ENCODE assay signal across 9 mouse cellular contexts in the genomic region with DNA sequence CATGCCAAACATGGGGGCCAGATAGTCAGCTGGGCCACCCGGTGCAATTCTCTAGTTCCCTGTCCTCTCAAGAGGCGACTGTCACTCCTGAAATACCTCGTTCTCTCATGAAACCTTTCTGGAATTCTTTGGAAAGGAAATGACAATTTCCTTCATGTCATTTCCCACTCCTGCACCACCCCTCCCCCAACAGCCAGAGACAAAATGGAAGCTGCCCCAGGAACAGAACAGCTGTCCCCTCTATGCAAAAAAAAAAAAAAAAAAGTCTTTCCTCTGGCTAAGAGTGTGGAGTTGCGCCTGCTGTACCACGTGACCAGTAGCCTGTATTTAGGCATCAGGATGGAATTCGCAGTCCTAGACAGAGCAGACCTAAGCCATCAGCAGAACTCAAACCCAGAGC. TPM values are rescaled to one million over a fixed set of nuclear protein-coding genes. Genes with fewer than 3 reads are reported as not detected.
DNase-seq lines count a peak whose midpoint lies in the region; ATAC-seq and TF ChIP-seq lines count a peak whose summit lies in the region.
"Had no signal": no experiment of that assay in that cellular context is flagged by ENCODE, and none has a peak within 500 bp of the region (broad histone marks: within the 10 kb centered on the region; RNA-seq: fewer than 3 reads in every experiment).

No protein-coding gene starts in this region.

- peak; percentile 36; the same call in 1 of the 2 replicates for ATAC-seq in heart, embryonic 14.5 days (ENCODE audit: insufficient number of reproducible peaks, insufficient read depth, low FRiP score, low read depth)
- ATAC-seq in kidney, embryonic 15.5 days (replicated peaks; ENCODE audit: low FRiP score), result no peak
- no peak for ATAC-seq in activated CD4-positive, CD25-positive, alpha-beta regulatory T cell, adult 4 months

- TF ChIP-seq POLR2A in kidney, adult 2 months (IDR thresholded peaks at IDR 0.05; ENCODE audit: low read depth, low read length), result no peak

- no peaks in the 10 kb centered on the region for H3K27me3 ChIP-seq in kidney, adult 2 months (replicated peaks; ENCODE audit: control insufficient read depth, insufficient read depth, low read length)
- H3K27me3 ChIP-seq in heart, embryonic 14.5 days (ENCODE audit: control insufficient read depth, insufficient read depth, low read length), result no peaks in the 10 kb centered on the region
- H3K27me3 ChIP-seq in kidney, embryonic 15.5 days, result no peaks in the 10 kb centered on the region

- no peak overlapping the region for H3K4me2 ChIP-seq in heart, embryonic 14.5 days (ENCODE audit: low read length)
- no peak overlapping the region for H3K4me2 ChIP-seq in kidney, embryonic 15.5 days

- no peaks in the 10 kb centered on the region for H3K36me3 ChIP-seq in kidney, adult 2 months (ENCODE audit: control insufficient read depth, insufficient read depth, low read length)
- H3K36me3 ChIP-seq in heart, embryonic 14.5 days (ENCODE audit: control insufficient read depth, insufficient read depth, low read length), result no peaks in the 10 kb centered on the region
- H3K36me3 ChIP-seq in kidney, embryonic 15.5 days, result no peaks in the 10 kb centered on the region

- H3K27ac ChIP-seq in kidney, adult 2 months (ENCODE audit: insufficient read depth, low read depth, low read length), result peak overlapping the region; percentile 62; the same call in 1 of the 2 replicates
- peak overlapping the region in 1 of 2 experiments; percentile 47; a peak in 2 of 4 replicates for H3K27ac ChIP-seq in heart, embryonic 14.5 days (replicated peaks in 1 of 2; ENCODE audit: control insufficient read depth in 1 of 2, insufficient read depth in 1 of 2, low read depth in 2 of 2, low read length in 2 of 2)
- H3K27ac ChIP-seq in kidney, embryonic 15.5 days, result peak overlapping the region; percentile 32; the same call in 1 of the 2 replicates

- no peaks in the 10 kb centered on the region for H3K9me3 ChIP-seq in heart, embryonic 14.5 days (ENCODE audit: control insufficient read depth, low read length)
- H3K9me3 ChIP-seq in kidney, embryonic 15.5 days (replicated peaks), result no peaks in the 10 kb centered on the region

- TF ChIP-seq CTCF in kidney, adult 2 months (conservative IDR thresholded peaks at IDR 0.05; ENCODE audit: insufficient read depth, insufficient read length, low read depth, low read length), result no peak

- H3K9ac ChIP-seq in heart, embryonic 14.5 days (ENCODE audit: low read length), result no peak overlapping the region
- H3K9ac ChIP-seq in kidney, embryonic 15.5 days, result no peak overlapping the region

- peak; percentile 61 for DNase-seq in kidney, adult 2 months
- no peak for DNase-seq in kidney, adult 11 months
- peak; percentile 36 to 49 for DNase-seq in lung, postnatal 4 days
- no peak for DNase-seq in ovary, postnatal 14 days (ENCODE audit: low spot score)
- DNase-seq: cerebellum, adult 9-10 months; right cerebral cortex, adult 18-20 months had no signal

- WGBS in kidney, adult 2 months, result 56% methylated on average over 6 of the region's 6 CpGs
- WGBS in heart, embryonic 14.5 days, result 42% methylated on average over 6 of the region's 6 CpGs
- 75% methylated on average over 6 of the region's 6 CpGs for WGBS in kidney, embryonic 15.5 days

- no peak overlapping the region for H3K4me3 ChIP-seq in kidney, adult 2 months (ENCODE audit: insufficient read depth, low read depth, low read length)
- H3K4me3 ChIP-seq in heart, embryonic 14.5 days (ENCODE audit: control insufficient read depth in 1 of 2, insufficient read depth in 1 of 2, low read depth in 1 of 2, low read length in 2 of 2), result no peak overlapping the region
- no peak overlapping the region for H3K4me3 ChIP-seq in kidney, embryonic 15.5 days (replicated peaks)

- H3K4me1 ChIP-seq in kidney, adult 2 months (ENCODE audit: control insufficient read depth, insufficient read depth, low read length), result 0 out of 2 replicates have a peak, but pooled peaks cover 2% of the 10 kb centered on the region
- peaks cover 21 to 29% of the 10 kb centered on the region in 2 experiments for H3K4me1 ChIP-seq in heart, embryonic 14.5 days (ENCODE audit: control insufficient read depth in 2 of 2, insufficient read depth in 2 of 2, low read length in 2 of 2)
- peaks cover 13% of the 10 kb centered on the region for H3K4me1 ChIP-seq in kidney, embryonic 15.5 days

RNA-seq across cellular contexts. Expression of a gene that starts 34.7 kb away (rescaled TPM):
- polyA plus RNA-seq in kidney, adult 2 months (2012; rRNA removed), result 3.6 and 5.3 TPM in 2 replicates
- 15.3 TPM in 2 replicates for polyA plus RNA-seq in heart, embryonic 14.5 days (2014; fragmentation: Nextera tagmentation; extraction: Ambion mirVana)
- 5.3 and 6.3 TPM in 2 replicates for polyA plus RNA-seq in kidney, embryonic 15.5 days (2015; fragmentation: Nextera tagmentation; extraction: Ambion mirVana)
- 10 to 100 TPM; 29.1 to 30.6 TPM for polyA plus RNA-seq in activated CD4-positive, CD25-positive, alpha-beta regulatory T cell, adult 4 months (2017; shearing (Covaris generic))

Comparison
In these comparisons a context has a peak if more than half of its experiments do, and no peak if none do; other contexts are left out.
1. DNase-seq: peak in kidney, adult 2 months (single experiment) and lung, postnatal 4 days (2 of 2); none in kidney, adult 11 months (single experiment) and ovary, postnatal 14 days (single experiment).